Mouse (Mus musculus) E14TG2a.4 (cell line): ENCODE results near the gene Idh3a.

Experiments
- CTCF ChIP-seq: conservative IDR thresholded peaks from 2 replicates; pipeline ENCODE4 v1.5.1; 2014; ENCODE audit warnings: low read length
- POU5F1 ChIP-seq: IDR thresholded peaks from 2 replicates; pipeline ENCODE4 v1.6.1; 2014; ENCODE audit warnings: low read length, borderline replicate concordance

- TF ChIP-seq CTCF (no peak), POU5F1 (no peak)
These were observed 48.7 kb upstream of the Idh3a start for GRCm38 (mm10) chr9:54537480-54537879.
